Mouse (Mus musculus): ENCODE data around the gene Ptprt.

DNA sequence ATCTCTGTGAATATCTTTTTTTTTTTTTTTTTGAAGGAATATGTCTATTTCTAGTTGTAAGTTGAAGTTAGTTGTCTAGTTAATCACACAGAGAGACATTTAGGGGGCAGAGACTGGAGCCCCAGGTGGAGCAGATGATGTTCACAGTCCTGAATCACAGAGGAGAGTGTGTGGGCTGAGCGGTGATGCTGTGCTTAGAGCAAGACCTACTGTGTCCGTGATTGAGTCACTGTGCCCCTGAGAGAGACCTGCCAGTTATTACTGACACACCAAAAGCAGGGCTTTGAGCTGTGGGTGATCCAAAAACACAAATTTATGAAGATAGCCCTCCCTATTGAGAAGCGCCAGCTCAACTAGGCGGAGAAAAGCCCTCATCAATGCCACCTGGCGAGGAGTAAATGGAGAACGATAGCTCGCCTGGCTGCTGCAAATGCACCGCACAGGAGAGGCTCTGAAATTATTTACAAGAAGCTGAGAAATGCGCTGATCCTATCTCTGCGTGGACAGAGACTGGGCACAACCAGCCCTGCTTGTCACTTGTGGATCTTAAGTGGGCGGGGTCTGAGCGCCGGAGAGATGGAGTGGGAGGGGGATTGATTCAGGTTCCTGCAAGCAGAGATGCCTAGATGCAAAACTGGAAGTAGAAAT, 1162.4 kb downstream of the Ptprt start:
- no peak for TF ChIP-seq POLR2A (IDR thresholded peaks at IDR 0.05; ENCODE audit: low read depth, low read length)
- no peak for TF ChIP-seq POLR2AphosphoS2 (IDR thresholded peaks at IDR 0.05; ENCODE audit: low read depth, low read length)
- TF ChIP-seq CTCF (conservative IDR thresholded peaks at IDR 0.05 in 1 of 2, IDR thresholded peaks at IDR 0.05 in 1 of 2; ENCODE audit: low read depth in 2 of 2, low read length in 2 of 2): no peak
- TF ChIP-seq MAZ (IDR thresholded peaks at IDR 0.05; ENCODE audit: low read depth, low read length): no peak
- no peak for TF ChIP-seq USF2 (conservative IDR thresholded peaks at IDR 0.05; ENCODE audit: low read depth, low read length)

Measured in CH12.LX (cell line).